Mouse (Mus musculus): ENCODE results near the gene Gm17467.
"Not testable (repeated sequence)": the region's sequence is repeated elsewhere in the genome, so short reads cannot be mapped to it uniquely, and the experiment has no call there.

Gene Gm17467

DNA sequence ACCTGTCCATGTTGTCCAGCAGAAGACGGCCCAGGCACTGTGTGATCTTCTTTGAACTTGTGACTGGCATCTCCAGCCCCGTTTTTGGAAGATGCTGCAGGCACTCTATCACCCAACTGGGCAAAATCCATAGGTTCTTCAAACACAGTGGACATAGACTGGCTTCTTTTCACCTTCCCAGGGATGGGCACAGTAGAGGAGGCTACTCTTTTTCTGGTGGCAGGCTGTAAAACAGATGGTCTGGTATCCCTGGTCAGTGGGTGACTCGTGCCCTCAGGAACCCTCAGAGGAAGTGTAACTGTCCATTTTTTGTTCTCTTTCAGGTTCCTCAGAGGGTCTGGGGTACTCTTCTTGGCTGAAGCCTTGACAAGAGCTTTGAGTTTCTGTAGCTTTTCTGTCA is at the start of gene Gm17467:
TSS of gene Gm17467 (minus strand) at position 101 of the 400 bp plus-strand sequence.
- not testable (repeated sequence) for DNase-seq (ENCODE audit: low read depth, low spot score)

All from skeletal muscle tissue, adult 2 months (tissue).